Mouse (Mus musculus): ENCODE data around the gene Ergic3. TPM values are rescaled to one million over a fixed set of nuclear protein-coding genes. Genes with fewer than 3 reads are reported as not detected.
A peak's percentile ranks its signal among the peaks of the same experiment; 100 is the strongest.

Gene Ergic3
- 316 and 328 TPM in 2 replicates for polyA plus RNA-seq (2012; rRNA removed)

DNA sequence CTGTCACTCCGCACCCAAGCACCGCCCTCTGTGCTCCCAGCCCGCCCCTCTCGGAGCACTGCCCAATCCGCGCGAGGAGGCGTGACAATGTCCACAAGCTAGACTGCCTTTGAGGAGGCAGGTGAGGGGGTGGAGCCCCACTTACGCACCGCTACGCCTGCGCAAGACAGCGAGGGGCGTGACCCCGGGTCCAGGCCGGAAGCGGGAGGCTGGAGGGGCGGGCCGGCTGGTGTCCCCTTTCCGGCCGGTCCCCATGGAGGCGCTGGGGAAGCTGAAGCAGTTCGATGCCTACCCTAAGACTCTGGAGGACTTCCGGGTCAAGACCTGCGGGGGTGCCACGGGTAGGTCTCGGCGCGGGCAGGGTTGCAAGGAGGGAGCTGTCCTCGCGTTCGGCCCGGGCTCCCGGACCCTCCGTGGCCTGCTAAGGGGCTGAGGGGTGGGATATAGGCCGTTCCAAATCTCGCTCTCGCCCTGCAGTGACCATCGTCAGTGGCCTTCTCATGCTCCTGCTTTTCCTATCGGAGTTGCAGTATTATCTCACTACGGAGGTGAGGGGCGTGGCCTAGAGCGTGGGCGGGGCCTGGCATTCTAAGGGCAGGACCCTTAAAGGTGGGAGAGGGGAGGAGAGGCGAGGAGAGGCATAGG lies at the start of gene Ergic3, which contains the start of gene 6430550D23Rik:
Ergic3 (plus strand) TSS at position 158 of the 645 bp plus-strand sequence.
6430550D23Rik (minus strand) TSS at position 90 of the 645 bp plus-strand sequence.
- under 1% methylated on average over 44 of the region's 45 CpGs for WGBS
- H3K27me3 ChIP-seq (ENCODE audit: control insufficient read depth, insufficient read depth, low read length): no peaks in the 10 kb centered on the region
- H3K4me3 ChIP-seq (replicated peaks; ENCODE audit: insufficient read depth, low read depth, low read length): peak within 1 kb of the TSS; percentile 74
- no peak within 1 kb of the TSS for H3K27ac ChIP-seq (ENCODE audit: insufficient read depth, low read length)
- TF ChIP-seq POLR2A (IDR thresholded peaks at IDR 0.05; ENCODE audit: borderline replicate concordance, insufficient read depth, low read length) (peak; percentile 60; the same call in 1 of the 2 replicates), CTCF (IDR thresholded peaks at IDR 0.05; ENCODE audit: borderline replicate concordance, insufficient read depth, low read depth, low read length) (no peak)
- DNase-seq: peak; percentile 99
- H3K4me1 ChIP-seq (ENCODE audit: control insufficient read depth, insufficient read depth, low read length): peaks cover 4% of the 10 kb centered on the region

DNA sequence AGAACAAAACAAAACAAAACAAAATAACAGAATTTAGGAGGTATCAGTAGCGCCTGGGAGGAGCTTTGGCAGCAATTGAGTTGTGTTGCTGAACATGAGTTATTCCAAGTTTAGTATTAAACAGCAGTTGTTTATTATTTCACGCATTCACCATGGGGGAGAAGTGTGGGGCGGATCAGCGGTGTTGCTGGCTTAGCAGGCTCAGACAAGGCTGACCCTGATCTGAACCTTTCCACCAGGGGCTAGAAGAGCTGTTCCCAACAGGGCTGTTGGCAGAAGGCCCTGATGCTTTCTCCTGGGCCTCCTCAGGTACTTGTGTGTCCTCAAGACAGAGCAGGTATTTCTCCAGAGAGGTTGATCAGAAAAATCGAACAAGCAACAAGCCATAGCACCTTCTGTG lies 47.9 kb upstream of the Ergic3 start:
- DNase-seq: no peak
- Histone ChIP-seq H3K27me3 (ENCODE audit: control insufficient read depth, insufficient read depth, low read length) (no peaks in the 10 kb centered on the region), H3K4me3 (replicated peaks; ENCODE audit: insufficient read depth, low read depth, low read length) (no peak overlapping the region), H3K27ac (ENCODE audit: insufficient read depth, low read length) (no peak overlapping the region), H3K4me1 (ENCODE audit: control insufficient read depth, insufficient read depth, low read length) (no peaks in the 10 kb centered on the region; the same call in none of the 2 replicates)
- TF ChIP-seq POLR2A (IDR thresholded peaks at IDR 0.05; ENCODE audit: borderline replicate concordance, insufficient read depth, low read length): no peak
- no peak for TF ChIP-seq CTCF (IDR thresholded peaks at IDR 0.05; ENCODE audit: borderline replicate concordance, insufficient read depth, low read depth, low read length)
- WGBS: 78% methylated on average over 5 of the region's 5 CpGs

DNA sequence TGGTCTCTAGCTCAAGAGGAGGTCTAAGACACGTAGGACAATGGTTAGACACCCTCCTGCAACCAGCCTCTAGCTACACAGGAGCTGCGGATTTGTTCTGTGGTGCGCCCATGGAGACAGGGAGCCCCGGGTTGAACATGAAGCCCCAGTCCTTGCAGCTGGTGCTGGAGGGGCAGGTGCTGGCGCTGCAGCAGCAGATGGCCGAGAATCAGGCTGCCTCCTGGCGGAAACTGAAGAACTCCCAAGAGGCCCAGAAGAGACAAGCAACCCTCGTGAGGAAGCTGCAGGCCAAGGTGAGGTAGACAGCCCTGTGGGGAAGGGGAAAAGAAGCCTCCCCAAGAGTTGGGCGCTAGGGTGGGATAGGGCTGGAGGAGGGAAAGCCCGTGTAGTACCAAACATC lies 46.0 kb upstream of the Ergic3 start:
- Histone ChIP-seq H3K27ac (ENCODE audit: insufficient read depth, low read length) (no peak overlapping the region), H3K4me3 (replicated peaks; ENCODE audit: insufficient read depth, low read depth, low read length) (no peak overlapping the region), H3K4me1 (ENCODE audit: control insufficient read depth, insufficient read depth, low read length) (no peaks in the 10 kb centered on the region; the same call in none of the 2 replicates), H3K27me3 (ENCODE audit: control insufficient read depth, insufficient read depth, low read length) (no peaks in the 10 kb centered on the region)
- TF ChIP-seq CTCF (IDR thresholded peaks at IDR 0.05; ENCODE audit: borderline replicate concordance, insufficient read depth, low read depth, low read length) (no peak), POLR2A (IDR thresholded peaks at IDR 0.05; ENCODE audit: borderline replicate concordance, insufficient read depth, low read length) (no peak)
- no peak for DNase-seq
- WGBS: 44% methylated on average over 10 of the region's 10 CpGs

DNA sequence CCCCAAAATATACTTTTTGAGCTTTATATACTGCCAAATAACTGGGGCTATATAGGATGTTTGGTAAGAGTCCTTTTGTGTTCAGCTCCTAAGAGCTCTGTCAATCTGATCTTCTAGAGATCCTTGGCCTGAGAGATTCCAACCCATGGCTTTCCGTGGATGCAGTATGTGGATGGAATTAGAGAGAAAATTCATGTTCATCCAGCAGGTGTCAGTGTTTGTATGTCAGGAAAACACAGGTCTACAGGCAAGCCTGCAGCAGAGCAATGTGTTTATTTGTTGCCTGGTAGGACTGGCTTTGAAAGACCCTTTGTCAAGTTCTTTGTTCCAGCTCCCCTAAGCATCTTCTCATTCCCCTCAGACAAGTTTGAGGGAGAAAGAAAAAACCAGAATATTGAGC lies 44.9 kb upstream of the Ergic3 start:
- Histone ChIP-seq H3K4me3 (replicated peaks; ENCODE audit: insufficient read depth, low read depth, low read length) (no peak overlapping the region), H3K4me1 (ENCODE audit: control insufficient read depth, insufficient read depth, low read length) (no peaks in the 10 kb centered on the region; the same call in 1 of the 2 replicates), H3K27ac (ENCODE audit: insufficient read depth, low read length) (no peak overlapping the region), H3K27me3 (ENCODE audit: control insufficient read depth, insufficient read depth, low read length) (no peaks in the 10 kb centered on the region)
- peak in 1 of 2 experiments; percentile 58 for DNase-seq
- TF ChIP-seq CTCF (IDR thresholded peaks at IDR 0.05; ENCODE audit: borderline replicate concordance, insufficient read depth, low read depth, low read length) (peak; percentile 31; the same call in 1 of the 2 replicates), POLR2A (IDR thresholded peaks at IDR 0.05; ENCODE audit: borderline replicate concordance, insufficient read depth, low read length) (no peak)
- 13% methylated on average over 1 of the region's 1 CpGs for WGBS

DNA sequence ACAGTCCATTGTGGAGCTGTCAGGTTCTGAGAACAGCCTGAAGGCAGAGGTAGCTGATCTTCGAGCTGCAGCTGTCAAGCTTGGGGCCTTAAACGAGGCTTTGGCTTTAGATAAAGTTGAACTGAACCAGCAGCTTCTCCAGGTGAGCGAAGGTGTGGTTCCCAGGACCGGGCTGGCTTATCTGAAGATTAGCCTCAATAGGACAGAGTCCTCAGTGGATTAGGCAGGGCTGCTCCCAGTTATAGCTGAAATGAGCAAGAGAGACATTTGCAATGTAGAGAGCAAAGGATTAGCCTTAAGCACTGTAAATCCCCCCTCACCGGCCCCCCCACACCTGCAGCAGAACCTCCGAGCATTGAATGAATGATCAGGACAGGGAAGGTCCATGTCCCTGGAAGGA lies 34.5 kb upstream of the Ergic3 start:
- Histone ChIP-seq H3K27me3 (ENCODE audit: control insufficient read depth, insufficient read depth, low read length) (no peaks in the 10 kb centered on the region), H3K4me3 (replicated peaks; ENCODE audit: insufficient read depth, low read depth, low read length) (no peak overlapping the region), H3K27ac (ENCODE audit: insufficient read depth, low read length) (no peak overlapping the region), H3K4me1 (ENCODE audit: control insufficient read depth, insufficient read depth, low read length) (no peaks in the 10 kb centered on the region)
- WGBS: 91% methylated on average over 6 of the region's 6 CpGs
- no peak for TF ChIP-seq CTCF (IDR thresholded peaks at IDR 0.05; ENCODE audit: borderline replicate concordance, insufficient read depth, low read depth, low read length)
- TF ChIP-seq POLR2A (IDR thresholded peaks at IDR 0.05; ENCODE audit: borderline replicate concordance, insufficient read depth, low read length): no peak
- DNase-seq: no peak

DNA sequence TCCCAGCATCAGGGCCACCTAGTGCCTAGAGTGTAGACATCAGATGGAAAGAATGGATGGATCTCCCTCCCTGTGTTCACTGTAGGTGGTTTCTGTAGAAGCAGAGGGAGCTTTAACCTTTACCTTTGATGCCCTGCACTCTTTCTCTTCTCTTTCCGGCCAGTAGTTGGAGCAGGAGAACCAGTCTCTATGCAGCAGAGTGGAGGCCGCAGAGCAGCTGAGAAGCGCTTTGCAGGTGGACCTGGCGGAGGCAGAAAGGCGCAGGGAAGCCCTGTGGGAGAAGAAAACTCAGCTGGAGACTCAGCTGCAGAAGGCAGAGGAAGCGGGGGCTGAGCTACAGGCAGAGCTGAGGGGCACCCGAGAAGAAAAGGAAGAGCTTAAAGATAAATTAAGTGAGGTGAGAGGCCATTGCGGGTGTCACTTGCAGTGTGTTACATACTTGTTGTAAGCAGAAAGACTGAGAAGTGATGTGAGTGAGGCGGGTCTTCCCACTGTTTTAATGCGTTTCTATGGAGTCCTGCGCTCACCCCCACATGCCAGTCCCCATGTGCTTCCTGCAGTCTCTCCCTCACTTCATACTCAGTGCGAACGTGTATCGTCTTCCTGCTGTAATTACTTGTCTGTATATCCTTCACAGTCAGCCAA lies 33.6 kb upstream of the Ergic3 start:
- Histone ChIP-seq H3K27me3 (ENCODE audit: control insufficient read depth, insufficient read depth, low read length) (no peaks in the 10 kb centered on the region), H3K27ac (ENCODE audit: insufficient read depth, low read length) (no peak overlapping the region), H3K4me3 (replicated peaks; ENCODE audit: insufficient read depth, low read depth, low read length) (no peak overlapping the region), H3K4me1 (ENCODE audit: control insufficient read depth, insufficient read depth, low read length) (no peaks in the 10 kb centered on the region)
- no peak for TF ChIP-seq POLR2A (IDR thresholded peaks at IDR 0.05; ENCODE audit: borderline replicate concordance, insufficient read depth, low read length)
- peak; percentile 16; the same call in 1 of the 2 replicates for TF ChIP-seq CTCF (IDR thresholded peaks at IDR 0.05; ENCODE audit: borderline replicate concordance, insufficient read depth, low read depth, low read length)
- WGBS: 75% methylated on average over 14 of the region's 14 CpGs
- no peak for DNase-seq

DNA sequence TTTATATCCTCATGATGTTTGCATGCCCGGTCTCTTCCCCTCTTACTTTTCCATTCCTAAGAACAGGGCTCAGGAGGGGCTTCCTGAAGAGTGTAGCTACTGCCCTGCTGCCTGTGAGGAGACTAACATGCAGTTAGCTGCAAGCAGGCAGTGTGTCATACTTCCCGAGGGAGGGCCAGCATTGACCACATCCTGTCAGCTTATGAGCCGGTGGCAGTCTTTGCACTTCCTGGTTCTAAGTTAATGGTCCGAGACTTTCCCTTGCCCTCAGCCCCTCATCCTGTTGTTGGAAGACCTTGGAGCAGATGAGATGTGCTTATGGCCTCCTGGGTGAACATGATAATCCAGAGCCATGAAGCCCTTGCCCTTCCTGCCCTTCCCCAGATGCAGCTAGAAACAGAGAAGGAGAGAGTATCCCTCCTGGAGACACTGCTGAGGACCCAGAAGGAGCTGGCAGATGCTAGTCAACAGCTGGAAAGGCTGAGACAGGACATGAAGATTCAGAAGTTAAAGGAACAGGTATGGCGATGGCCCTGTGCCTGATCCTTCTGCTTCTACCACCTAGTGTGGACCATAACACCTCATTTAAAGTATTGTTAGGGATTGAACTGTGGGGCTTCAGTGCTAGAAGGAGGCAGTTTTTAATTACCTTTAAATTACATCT lies 28.4 kb upstream of the Ergic3 start:
- Histone ChIP-seq H3K27ac (ENCODE audit: insufficient read depth, low read length) (no peak overlapping the region), H3K4me3 (replicated peaks; ENCODE audit: insufficient read depth, low read depth, low read length) (no peak overlapping the region), H3K27me3 (ENCODE audit: control insufficient read depth, insufficient read depth, low read length) (no peaks in the 10 kb centered on the region), H3K4me1 (ENCODE audit: control insufficient read depth, insufficient read depth, low read length) (no peaks in the 10 kb centered on the region)
- 88% methylated on average over 5 of the region's 5 CpGs for WGBS
- TF ChIP-seq POLR2A (IDR thresholded peaks at IDR 0.05; ENCODE audit: borderline replicate concordance, insufficient read depth, low read length): no peak
- no peak for TF ChIP-seq CTCF (IDR thresholded peaks at IDR 0.05; ENCODE audit: borderline replicate concordance, insufficient read depth, low read depth, low read length)
- DNase-seq: no peak

All from cerebellum, adult 2 months (tissue).